Comparison of ENCODE assay signal across 8 mouse cellular contexts in the genomic region with DNA sequence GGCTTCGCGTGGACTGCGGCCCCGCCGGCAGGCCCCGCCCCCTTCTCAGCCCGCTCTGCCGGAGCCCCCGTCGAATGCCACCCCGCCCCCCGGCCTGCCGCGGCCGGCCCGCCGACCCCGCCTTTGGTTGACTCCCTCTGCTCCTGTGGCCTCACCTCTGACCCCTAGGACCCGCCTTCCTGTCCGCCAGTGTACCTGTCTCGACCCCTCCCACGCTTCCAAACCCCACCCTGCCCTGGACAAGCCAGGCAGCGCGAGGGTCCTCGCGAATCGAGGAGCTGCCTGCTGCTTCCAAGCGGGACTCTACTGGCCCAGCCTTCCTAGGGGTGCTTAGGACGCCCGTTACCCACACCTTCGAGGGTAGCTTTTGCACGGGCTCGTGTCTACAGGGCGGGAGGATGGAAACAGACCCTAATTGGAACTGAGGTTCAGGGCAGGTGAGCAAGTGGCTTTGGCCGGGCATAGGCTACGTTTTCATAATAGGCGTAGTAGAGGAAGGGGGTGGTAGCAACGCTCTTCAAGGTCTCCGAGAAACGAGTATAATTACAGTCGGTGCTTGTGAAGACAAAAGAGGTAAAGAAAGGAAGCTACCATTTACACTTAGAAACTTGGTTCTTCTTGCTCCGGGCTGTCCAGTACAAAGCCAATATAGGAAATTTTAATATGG. TPM values are rescaled to one million over a fixed set of nuclear protein-coding genes. Genes with fewer than 3 reads are reported as not detected.
DNase-seq lines count a peak whose midpoint lies in the region; ATAC-seq and TF ChIP-seq lines count a peak whose summit lies in the region.

No protein-coding gene starts in this region.

- no peak for TF ChIP-seq CTCF in heart, adult 2 months (IDR thresholded peaks at IDR 0.05)
- TF ChIP-seq CTCF in thymus, adult 2 months (IDR thresholded peaks at IDR 0.05; ENCODE audit: borderline replicate concordance, control insufficient read depth, extremely low read depth, insufficient read depth, low read length, poor library complexity): no peak

- peak overlapping the region; percentile 84 for H3K4me3 ChIP-seq in heart, adult 2 months
- peak overlapping the region; percentile 66 for H3K4me3 ChIP-seq in thymus, adult 2 months (ENCODE audit: control insufficient read depth, insufficient read depth, low read length)
- peak overlapping the region; percentile 83 for H3K4me3 ChIP-seq in hindbrain, embryonic 14.5 days (replicated peaks; ENCODE audit: low read length)
- H3K4me3 ChIP-seq in midbrain, embryonic 11.5 days (ENCODE audit: low read depth, low read length): peak overlapping the region; percentile 81

- 2% methylated on average over 37 of the region's 42 CpGs for WGBS in heart, adult 2 months
- WGBS in thymus, adult 2 months: under 1% methylated on average over 42 of the region's 42 CpGs
- WGBS in hindbrain, embryonic 14.5 days: under 1% methylated on average over 40 of the region's 42 CpGs
- WGBS in midbrain, embryonic 11.5 days: 3% methylated on average over 25 of the region's 42 CpGs

- H3K79me2 ChIP-seq in heart, adult 2 months (replicated peaks; ENCODE audit: control insufficient read depth, insufficient read depth, low read length): no peaks in the 10 kb centered on the region

- peak overlapping the region; percentile 74 for H3K4me2 ChIP-seq in hindbrain, embryonic 14.5 days (replicated peaks)
- peak overlapping the region; percentile 84 for H3K4me2 ChIP-seq in midbrain, embryonic 11.5 days

- H3K9ac ChIP-seq in heart, adult 2 months (ENCODE audit: low read depth, low read length): peak overlapping the region; percentile 61
- peak overlapping the region; percentile 96 for H3K9ac ChIP-seq in hindbrain, embryonic 14.5 days
- peak overlapping the region; percentile 89 for H3K9ac ChIP-seq in midbrain, embryonic 11.5 days (ENCODE audit: low read length)

- intact Hi-C loops in heart, adult 2 months (cut with DNase I): no loop called here

- no peak for TF ChIP-seq EP300 in heart, adult 2 months (IDR thresholded peaks at IDR 0.05; ENCODE audit: insufficient read depth, low read depth, low read length)

- TF ChIP-seq POLR2A in heart, adult 2 months (IDR thresholded peaks at IDR 0.05; ENCODE audit: insufficient read depth, low read depth, low read length): no peak
- TF ChIP-seq POLR2A in thymus, adult 2 months (IDR thresholded peaks at IDR 0.05; ENCODE audit: control insufficient read depth, extremely low read depth, insufficient read depth, low read length, poor library complexity): no peak

- H3K36me3 ChIP-seq in heart, adult 2 months (ENCODE audit: control insufficient read depth, insufficient read depth, low read length): no peaks in the 10 kb centered on the region
- H3K36me3 ChIP-seq in thymus, adult 2 months (ENCODE audit: control insufficient read depth, insufficient read depth, low read length): peaks cover 13% of the 10 kb centered on the region; the same call in 1 of the 2 replicates
- H3K36me3 ChIP-seq in hindbrain, embryonic 14.5 days (replicated peaks; ENCODE audit: control insufficient read depth, insufficient read depth): peaks cover 37% of the 10 kb centered on the region
- peaks cover 7% of the 10 kb centered on the region; the same call in 1 of the 2 replicates for H3K36me3 ChIP-seq in midbrain, embryonic 11.5 days (ENCODE audit: control insufficient read depth, insufficient read depth, low read length)

- no peaks in the 10 kb centered on the region for H3K27me3 ChIP-seq in heart, adult 2 months (ENCODE audit: control insufficient read depth, insufficient read depth, low read length)
- no peaks in the 10 kb centered on the region for H3K27me3 ChIP-seq in thymus, adult 2 months (ENCODE audit: control insufficient read depth, insufficient read depth, low read length)
- H3K27me3 ChIP-seq in hindbrain, embryonic 14.5 days (ENCODE audit: control insufficient read depth, insufficient read depth, low read length): no peaks in the 10 kb centered on the region
- no peaks in the 10 kb centered on the region for H3K27me3 ChIP-seq in midbrain, embryonic 11.5 days (ENCODE audit: control insufficient read depth, insufficient read depth, low read length)

- peak overlapping the region; percentile 86 for H3K27ac ChIP-seq in heart, adult 2 months
- H3K27ac ChIP-seq in thymus, adult 2 months (ENCODE audit: control insufficient read depth, insufficient read depth, low read length): peak overlapping the region; percentile 51; the same call in 1 of the 2 replicates
- H3K27ac ChIP-seq in hindbrain, embryonic 14.5 days: peak overlapping the region; percentile 95
- peak overlapping the region; percentile 84 for H3K27ac ChIP-seq in midbrain, embryonic 11.5 days (ENCODE audit: low read depth, low read length)

- peak; percentile 3; the same call in 1 of the 2 replicates for ATAC-seq in hindbrain, embryonic 14.5 days (ENCODE audit: low FRiP score)
- peak; percentile 31; the same call in 1 of the 2 replicates for ATAC-seq in midbrain, embryonic 11.5 days (ENCODE audit: low FRiP score)

- no peaks in the 10 kb centered on the region for H3K9me3 ChIP-seq in hindbrain, embryonic 14.5 days (ENCODE audit: control insufficient read depth, low read length)
- no peaks in the 10 kb centered on the region for H3K9me3 ChIP-seq in midbrain, embryonic 11.5 days (ENCODE audit: control insufficient read depth, low read length)

- no peak for DNase-seq in heart, adult 2 months
- no peak for DNase-seq in heart, adult 11 months
- no peak for DNase-seq in thymus, adult 2 months
- DNase-seq in thymus, postnatal 0 days (ENCODE audit: low spot score): no peak
- no peak for DNase-seq in hindbrain, embryonic 14.5 days (ENCODE audit: low spot score)
- DNase-seq in midbrain, embryonic 11.5 days (ENCODE audit: low spot score, missing footprints): no peak
- no peak for DNase-seq in MN1 (ENCODE audit: low spot score)
- DNase-seq in layer of hippocampus, adult 9-10 months (ENCODE audit: low spot score): no peak

- H3K4me1 ChIP-seq in heart, adult 2 months (ENCODE audit: control insufficient read depth, insufficient read depth, low read length): no peaks in the 10 kb centered on the region
- H3K4me1 ChIP-seq in thymus, adult 2 months (replicated peaks; ENCODE audit: control insufficient read depth, insufficient read depth, low read length): peaks cover 8% of the 10 kb centered on the region; the same call in 1 of the 2 replicates
- peaks cover 19% of the 10 kb centered on the region for H3K4me1 ChIP-seq in hindbrain, embryonic 14.5 days (replicated peaks; ENCODE audit: control insufficient read depth, insufficient read depth, low read length)
- H3K4me1 ChIP-seq in midbrain, embryonic 11.5 days (ENCODE audit: control insufficient read depth, insufficient read depth, low read length): peaks cover 13% of the 10 kb centered on the region

RNA-seq across cellular contexts. Expression of gene Agbl5, which starts 0.7 kb away (rescaled TPM):
- 1 to 10 TPM; 4.3 to 4.8 TPM for total RNA-seq in heart, adult 2 months (2021)
- 7.8 and 8.7 TPM in 2 replicates for polyA plus RNA-seq in heart, adult 2 months (2012; rRNA removed)
- 40.7 and 53.0 TPM in 2 replicates for polyA plus RNA-seq in thymus, adult 2 months (2012; rRNA removed)
- polyA plus RNA-seq in thymus, postnatal 0 days (2015; fragmentation: Nextera tagmentation; extraction: Ambion mirVana): 13.3 and 15.9 TPM in 2 replicates
- 25.5 and 28.6 TPM in 2 replicates for polyA plus RNA-seq in hindbrain, embryonic 14.5 days (2014; fragmentation: Nextera tagmentation; extraction: Ambion mirVana)
- 22.0 and 22.3 TPM in 2 replicates for polyA plus RNA-seq in midbrain, embryonic 11.5 days (2014; fragmentation: Nextera tagmentation; extraction: Ambion mirVana)

RNA-seq across cellular contexts. Expression of gene Ost4, which starts 18.4 kb away (rescaled TPM):
- total RNA-seq in heart, adult 2 months (2021): 100 to 1,000 TPM; 160 to 161 TPM
- polyA plus RNA-seq in heart, adult 2 months (2012; rRNA removed): 191 and 208 TPM in 2 replicates
- 192 and 239 TPM in 2 replicates for polyA plus RNA-seq in thymus, adult 2 months (2012; rRNA removed)
- polyA plus RNA-seq in thymus, postnatal 0 days (2015; fragmentation: Nextera tagmentation; extraction: Ambion mirVana): 396 and 461 TPM in 2 replicates
- polyA plus RNA-seq in hindbrain, embryonic 14.5 days (2014; fragmentation: Nextera tagmentation; extraction: Ambion mirVana): 228 and 259 TPM in 2 replicates
- polyA plus RNA-seq in midbrain, embryonic 11.5 days (2014; fragmentation: Nextera tagmentation; extraction: Ambion mirVana): 340 and 376 TPM in 2 replicates

RNA-seq across cellular contexts. Expression of gene Tmem214, which starts 21.4 kb away (rescaled TPM):
- 10 to 100 TPM; 34.7 to 37.5 TPM for total RNA-seq in heart, adult 2 months (2021)
- 55.3 and 55.7 TPM in 2 replicates for polyA plus RNA-seq in heart, adult 2 months (2012; rRNA removed)
- 101 and 106 TPM in 2 replicates for polyA plus RNA-seq in thymus, adult 2 months (2012; rRNA removed)
- polyA plus RNA-seq in thymus, postnatal 0 days (2015; fragmentation: Nextera tagmentation; extraction: Ambion mirVana): 41.7 TPM in 2 replicates
- 49.6 and 50.1 TPM in 2 replicates for polyA plus RNA-seq in hindbrain, embryonic 14.5 days (2014; fragmentation: Nextera tagmentation; extraction: Ambion mirVana)
- polyA plus RNA-seq in midbrain, embryonic 11.5 days (2014; fragmentation: Nextera tagmentation; extraction: Ambion mirVana): 32.5 and 35.4 TPM in 2 replicates

RNA-seq across cellular contexts. Expression of gene Emilin1, which starts 24.0 kb away (rescaled TPM):
- total RNA-seq in heart, adult 2 months (2021): 10 to 100 TPM; 21.2 to 21.3 TPM
- 30.6 and 31.3 TPM in 2 replicates for polyA plus RNA-seq in heart, adult 2 months (2012; rRNA removed)
- 44.6 and 57.5 TPM in 2 replicates for polyA plus RNA-seq in thymus, adult 2 months (2012; rRNA removed)
- polyA plus RNA-seq in thymus, postnatal 0 days (2015; fragmentation: Nextera tagmentation; extraction: Ambion mirVana): 47.0 and 47.5 TPM in 2 replicates
- polyA plus RNA-seq in hindbrain, embryonic 14.5 days (2014; fragmentation: Nextera tagmentation; extraction: Ambion mirVana): 14.1 and 17.1 TPM in 2 replicates
- 28.1 and 30.3 TPM in 2 replicates for polyA plus RNA-seq in midbrain, embryonic 11.5 days (2014; fragmentation: Nextera tagmentation; extraction: Ambion mirVana)

RNA-seq across cellular contexts. Expression of gene Khk, which starts 32.0 kb away (rescaled TPM):
- total RNA-seq in heart, adult 2 months (2021): 10 to 100 TPM; 22.6 to 29.6 TPM
- polyA plus RNA-seq in heart, adult 2 months (2012; rRNA removed): 31.8 and 40.9 TPM in 2 replicates
- 28.3 and 32.0 TPM in 2 replicates for polyA plus RNA-seq in thymus, adult 2 months (2012; rRNA removed)
- 31.7 and 32.5 TPM in 2 replicates for polyA plus RNA-seq in thymus, postnatal 0 days (2015; fragmentation: Nextera tagmentation; extraction: Ambion mirVana)
- polyA plus RNA-seq in hindbrain, embryonic 14.5 days (2014; fragmentation: Nextera tagmentation; extraction: Ambion mirVana): 9.0 and 11.2 TPM in 2 replicates
- 4.6 and 6.9 TPM in 2 replicates for polyA plus RNA-seq in midbrain, embryonic 11.5 days (2014; fragmentation: Nextera tagmentation; extraction: Ambion mirVana)
